Mouse (Mus musculus) spleen, postnatal 10 days (tissue): Measurements from ENCODE around the gene Mettl2.
A peak's percentile ranks its signal among the peaks of the same experiment; 100 is the strongest.
"Not testable (repeated sequence)": the region's sequence is repeated elsewhere in the genome, so short reads cannot be mapped to it uniquely, and the experiment has no call there.

Experiments used
- DNase-seq, 2 experiments: peaks; one replicate each; pipeline ENCODE4 v3.0.0; 2021 to 2022; ENCODE audit warnings: low spot score in 2 of 2

The Mettl2 gene

DNA sequence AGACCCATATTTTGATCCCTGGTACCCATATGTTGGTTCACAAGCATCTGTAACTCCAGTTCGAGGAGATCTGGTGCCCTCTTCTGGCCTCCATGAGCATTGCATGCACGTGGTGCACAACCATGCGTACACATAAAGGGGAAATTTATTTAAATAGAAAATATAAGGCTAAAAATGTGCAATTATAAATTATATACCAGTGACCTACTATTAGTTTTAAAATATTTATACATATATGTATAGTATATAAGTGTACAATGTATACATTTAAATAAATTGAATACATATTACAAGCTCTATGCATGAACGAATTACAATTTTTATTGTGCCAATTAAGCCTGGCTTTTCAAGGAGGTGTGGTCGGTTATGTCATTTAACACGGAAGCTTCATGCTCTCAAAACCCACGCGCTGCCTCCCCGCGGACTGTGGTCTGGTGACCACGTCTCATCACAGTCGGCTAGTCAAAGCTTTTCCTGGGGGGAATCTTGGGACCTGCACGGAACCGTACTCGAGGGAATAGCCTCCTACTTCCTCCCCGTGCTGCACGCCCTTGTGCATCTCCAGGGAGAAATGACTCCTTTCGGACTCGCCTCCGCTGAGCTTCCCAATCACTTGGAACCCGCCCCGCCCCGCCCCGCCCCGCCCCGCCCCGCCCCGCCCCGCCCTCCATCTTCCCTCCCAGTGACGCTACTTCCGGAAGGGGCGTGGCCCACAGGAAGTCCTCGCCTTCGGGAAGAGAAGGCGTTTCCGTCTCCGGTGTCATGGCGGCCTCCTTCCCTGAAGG is at the start of gene Mettl2:
TSS of gene Mettl2 (plus strand) at position 691 of the 785 bp plus-strand sequence.
- peak; percentile 70 to 92 for DNase-seq

GRCm38 (mm10) chr11:105112448-105112847 is 13.8 kb upstream of the Mettl2 start:
- not testable (repeated sequence) for DNase-seq

GRCm38 (mm10) chr11:105117814-105118213 is 8.4 kb upstream of the Mettl2 start:
- DNase-seq = no peak

GRCm38 (mm10) chr11:105120551-105121061 is 5.6 kb upstream of the Mettl2 start:
- DNase-seq = no peak

DNA sequence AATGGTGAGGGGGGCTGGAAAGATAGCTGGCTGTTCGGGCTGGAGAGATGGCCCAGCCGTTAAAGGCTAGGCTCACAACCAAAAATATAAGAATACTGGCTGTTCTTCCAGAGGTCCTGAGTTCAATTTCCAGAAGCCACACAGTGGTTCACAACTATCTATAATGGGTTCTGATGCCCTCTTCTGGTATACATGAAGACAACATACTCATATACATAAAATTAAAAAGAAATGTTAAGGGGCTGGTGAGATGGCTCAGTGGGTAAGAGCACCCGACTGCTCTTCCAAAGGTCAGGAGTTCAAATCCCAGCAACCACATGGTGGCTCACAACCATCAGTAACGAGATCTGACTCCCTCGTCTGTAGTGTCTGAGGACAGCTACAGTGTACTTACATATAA is 4.4 kb upstream of the Mettl2 start:
- DNase-seq = not testable (repeated sequence)

DNA sequence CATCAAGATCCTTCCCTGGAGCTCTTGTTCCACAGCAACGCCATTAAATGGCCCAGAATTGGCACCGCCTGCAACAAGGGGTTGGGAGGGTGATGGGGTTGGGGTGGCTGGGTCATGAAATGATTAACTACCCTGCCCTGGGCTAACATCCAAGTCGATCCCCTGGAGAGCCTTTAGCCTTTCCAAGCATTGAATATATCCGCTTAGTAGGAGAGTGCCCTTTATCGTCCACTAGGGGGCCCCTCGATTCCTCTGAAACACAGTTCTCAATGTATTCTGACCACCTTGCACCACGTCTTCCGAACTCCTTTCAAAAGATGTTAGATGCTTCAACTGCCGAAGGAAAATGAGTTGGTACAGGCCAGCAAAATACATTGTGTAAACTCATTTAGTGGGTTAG is 2.2 kb upstream of the Mettl2 start:
- peak; percentile 40 to 70 for DNase-seq

DNA sequence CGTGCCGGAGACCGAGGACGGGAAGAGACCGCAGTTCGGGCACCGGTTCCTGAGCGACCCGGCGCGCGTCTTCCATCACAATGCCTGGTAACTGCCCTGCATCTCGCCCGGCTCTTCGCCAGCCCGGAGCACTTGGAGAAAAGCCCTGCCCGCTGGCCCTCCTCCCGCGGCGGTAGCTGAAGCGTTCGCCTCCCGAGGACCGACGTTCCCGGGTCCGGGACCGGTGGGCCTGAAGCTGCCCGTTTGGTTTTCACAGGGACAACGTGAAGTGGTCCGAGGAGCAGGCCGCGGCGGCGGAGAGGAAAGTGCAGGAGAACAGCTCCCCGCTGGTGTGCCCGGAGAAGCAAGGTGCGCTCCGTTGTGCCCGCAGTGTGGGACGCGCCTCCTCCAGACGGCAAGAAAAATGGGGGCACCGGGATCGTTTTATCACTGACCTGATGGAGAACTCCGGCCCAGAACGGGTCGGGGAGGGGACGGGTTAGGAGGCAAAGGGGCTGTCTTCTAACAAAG is 350 bp downstream of the Mettl2 start:
- peak in 1 of 2 experiments; percentile 54 for DNase-seq

DNA sequence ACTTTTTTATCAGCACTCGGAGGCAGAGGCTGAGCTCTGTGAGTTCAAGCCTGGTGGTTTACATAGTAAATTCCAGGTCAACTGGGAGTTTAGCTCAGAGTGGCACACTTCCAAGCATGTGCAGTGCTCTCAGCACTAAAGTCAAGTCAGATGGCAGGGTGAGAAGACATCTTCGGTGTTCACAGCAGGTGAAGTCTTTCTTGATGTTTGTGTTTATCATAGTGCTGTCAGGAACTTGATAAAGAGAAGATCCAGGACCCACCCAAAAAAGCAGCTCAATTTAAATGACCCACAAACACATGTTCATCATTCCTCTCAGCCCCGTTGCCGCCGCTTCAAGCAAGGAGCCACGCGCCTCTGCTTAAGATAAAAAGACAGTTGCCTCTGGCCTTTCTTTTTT is 9.5 kb downstream of the Mettl2 start:
- no peak for DNase-seq

- DNase-seq = not testable (repeated sequence)
These were observed 11.0 kb downstream of the Mettl2 start for GRCm38 (mm10) chr11:105137255-105137654.

DNA sequence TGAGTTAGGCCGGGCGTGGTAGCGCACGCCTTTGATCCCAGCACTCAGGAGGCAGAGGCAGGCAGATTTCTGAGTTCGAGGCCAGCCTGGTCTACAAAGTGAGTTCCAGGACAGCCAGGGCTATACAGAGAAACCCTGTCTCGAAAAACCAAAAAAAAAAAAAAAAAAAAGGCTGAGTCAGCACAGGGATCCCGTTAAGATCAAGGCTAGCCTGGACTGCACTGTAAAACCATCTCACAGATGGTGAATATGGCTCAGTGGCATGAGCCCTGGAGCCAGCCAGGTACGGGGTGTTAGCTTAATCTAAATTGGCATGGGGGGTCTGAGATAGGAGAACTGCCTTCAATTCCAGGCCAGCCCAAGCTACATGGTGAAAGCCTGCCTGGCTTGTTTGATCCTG is 14.3 kb downstream of the Mettl2 start:
- DNase-seq = not testable (repeated sequence)

DNA sequence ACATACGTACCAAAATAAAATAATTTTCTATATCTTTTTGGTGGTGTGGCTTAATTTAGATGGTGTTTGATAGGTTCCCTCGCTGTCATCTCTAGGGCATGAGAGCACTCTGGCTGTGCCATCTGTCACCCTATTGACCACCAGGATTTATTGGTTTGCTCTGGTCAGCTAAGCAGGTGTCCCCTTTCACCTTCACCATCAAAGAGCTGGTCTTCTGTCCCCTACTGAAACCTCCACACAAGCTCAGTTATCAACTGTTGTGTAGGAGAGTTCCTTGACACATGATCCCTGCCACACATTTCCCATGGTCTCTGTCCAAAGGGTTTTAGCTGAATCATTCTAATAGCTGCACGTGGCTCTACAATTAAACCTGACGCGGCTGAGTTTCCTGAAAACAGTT is 14.9 kb downstream of the Mettl2 start:
- no peak for DNase-seq

GRCm38 (mm10) chr11:105143564-105143963 is 17.3 kb downstream of the Mettl2 start:
- no peak for DNase-seq

DNA sequence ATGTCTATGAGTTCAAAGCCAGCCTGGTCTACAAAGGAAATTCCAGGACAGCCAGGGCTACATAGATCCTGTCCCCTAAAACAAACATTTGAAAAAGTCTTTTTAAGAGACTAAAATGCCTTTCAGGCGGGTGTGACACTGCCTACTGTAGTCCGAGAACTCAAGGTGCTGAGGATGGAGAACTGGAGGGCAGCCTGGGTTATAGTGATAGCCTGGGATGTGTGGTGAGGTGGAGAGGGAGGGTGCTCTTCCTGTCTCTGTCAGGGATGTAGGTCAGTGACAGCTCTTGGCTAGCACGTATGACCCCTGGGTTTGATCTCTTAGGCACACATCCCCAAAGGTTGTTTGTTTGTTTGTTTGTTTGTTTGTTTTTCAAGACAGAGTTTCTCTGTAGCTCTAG is 17.9 kb downstream of the Mettl2 start:
- DNase-seq = no peak

- DNase-seq = no peak
These were observed 18.4 kb downstream of the Mettl2 start for GRCm38 (mm10) chr11:105144508-105145210.

- no peak for DNase-seq
These were observed 19.0 kb downstream of the Mettl2 start for GRCm38 (mm10) chr11:105145211-105145610.

DNA sequence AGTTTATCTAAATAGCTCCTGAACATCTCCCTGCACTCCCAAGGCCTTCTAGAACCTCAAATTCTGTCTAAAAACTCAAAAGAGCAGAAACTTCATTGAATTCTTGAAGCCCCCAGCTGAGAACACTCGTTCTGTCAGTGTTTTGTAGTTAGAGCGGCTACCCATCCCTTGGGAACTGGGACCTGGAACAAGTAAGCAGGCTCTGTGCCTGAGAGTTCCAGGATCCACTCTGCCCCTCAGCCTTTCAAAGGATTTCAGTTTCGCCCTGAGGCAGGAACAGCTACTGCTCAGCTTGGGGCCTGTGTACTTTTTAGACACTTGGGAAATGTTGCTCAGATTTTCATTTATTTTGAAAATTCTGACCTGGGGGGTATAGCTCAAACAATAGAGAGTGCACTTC is 20.4 kb downstream of the Mettl2 start, which contains the start of gene Gm10842:
TSS of gene Gm10842 (plus strand) at position 301 of the 400 bp plus-strand sequence.
- no peak for DNase-seq

- no peak for DNase-seq
These were observed 23.1 kb downstream of the Mettl2 start for GRCm38 (mm10) chr11:105149353-105149752.

GRCm38 (mm10) chr11:105149766-105150165 is 23.5 kb downstream of the Mettl2 start:
- no peak for DNase-seq

DNA sequence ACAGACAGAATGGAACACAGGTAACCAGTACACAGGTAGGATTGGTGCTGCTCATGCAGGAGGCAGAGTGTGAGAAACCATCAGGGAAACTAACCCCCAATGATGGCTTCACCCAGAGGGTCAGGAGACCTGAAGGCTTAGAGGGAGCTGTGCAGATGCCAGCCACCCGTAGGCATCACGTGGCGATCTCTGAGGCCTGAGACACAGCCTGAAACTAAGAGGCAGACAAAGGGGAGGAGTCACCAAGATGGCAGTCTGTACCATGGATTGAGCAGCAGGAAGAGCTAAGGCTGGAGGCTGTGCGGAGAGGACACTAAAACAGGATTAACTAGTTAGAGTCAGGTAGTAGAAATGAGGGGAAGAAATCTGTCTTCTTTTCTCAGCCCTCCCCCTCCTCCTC is 24.5 kb downstream of the Mettl2 start:
- no peak for DNase-seq

DNA sequence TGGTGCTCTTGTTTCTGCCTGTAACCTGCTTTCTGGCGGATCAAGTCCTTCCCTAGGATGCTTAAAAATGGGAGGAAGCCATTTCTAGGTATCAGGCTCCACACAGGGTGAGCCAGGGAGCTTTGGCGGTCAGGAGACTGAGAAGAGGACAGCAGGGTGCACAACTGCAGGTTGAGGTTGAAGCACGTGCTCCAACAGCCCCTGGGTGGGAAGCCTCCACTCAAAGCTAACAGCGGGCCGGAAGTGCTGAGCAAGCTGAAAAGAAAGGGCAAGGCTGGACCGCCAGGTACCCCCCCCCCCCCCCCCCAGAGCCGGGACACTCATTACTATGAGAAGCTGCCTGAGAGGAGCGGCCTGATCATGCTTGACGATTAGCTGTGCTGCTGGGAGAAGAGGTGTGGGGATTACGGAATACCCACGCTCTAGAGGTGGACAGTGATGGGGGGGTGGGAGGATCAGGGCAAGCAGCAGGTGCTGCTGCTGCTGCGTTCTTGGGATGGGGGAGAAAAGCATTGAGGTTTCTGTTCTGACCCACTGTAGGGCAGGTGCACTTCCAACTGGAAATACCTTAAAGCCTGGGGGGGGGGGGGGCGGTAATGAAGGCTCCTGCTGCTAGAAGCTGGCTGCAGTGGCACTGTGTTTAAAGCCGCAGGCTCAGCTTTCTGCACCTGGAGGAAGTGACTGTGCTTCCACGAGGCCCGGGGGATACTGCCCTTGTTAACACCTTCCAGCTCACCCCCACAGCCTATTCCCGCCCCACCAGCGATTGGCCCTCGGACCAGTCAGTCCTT is 25.2 kb downstream of the Mettl2 start:
- peak in 1 of 2 experiments; percentile 38 for DNase-seq

DNA sequence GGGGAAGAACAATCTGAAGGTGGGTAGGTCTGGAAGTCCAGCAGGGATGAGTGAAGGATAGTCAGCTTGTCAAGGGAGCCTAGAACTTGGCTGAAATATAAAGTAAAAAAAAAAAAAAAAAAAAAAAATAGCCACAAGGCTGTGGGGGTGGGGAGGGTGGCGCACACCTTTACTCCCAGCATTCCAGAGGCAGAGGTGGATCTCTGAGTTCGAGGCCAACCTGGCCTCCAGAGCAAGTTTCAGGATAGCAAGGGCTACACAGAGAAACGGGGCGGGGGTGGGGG is 25.7 kb downstream of the Mettl2 start:
- no peak for DNase-seq

GRCm38 (mm10) chr11:105152357-105152899 is 26.2 kb downstream of the Mettl2 start:
- DNase-seq = peak in 1 of 2 experiments; percentile 38
